Mouse (Mus musculus) heart, adult 2 months (tissue): ENCODE data around the gene Irf3. TPM values are rescaled to one million over a fixed set of nuclear protein-coding genes. Genes with fewer than 3 reads are reported as not detected.

ENCODE experiments used
- DNase-seq, 2 experiments: peaks; one replicate each; pipeline ENCODE4 v3.0.0; 2021
- H3K27ac ChIP-seq: fragments of 200-600 bp; 2 replicates; pipeline ENCODE4 v1.8.1; 2022
- H3K27me3 ChIP-seq: fragments of 200-500 bp; 2 replicates; pipeline ENCODE4 v1.6.1; 2012; ENCODE audit warnings: mild to moderate bottlenecking, low read length, inconsistent platforms, mixed read lengths; ENCODE audit not compliant: control insufficient read depth, insufficient read depth
- H3K36me3 ChIP-seq: fragments of 200-500 bp; 2 replicates; pipeline ENCODE4 v1.6.1; 2012; ENCODE audit warnings: low read length, inconsistent platforms; ENCODE audit not compliant: control insufficient read depth, insufficient read depth
- H3K4me1 ChIP-seq: fragments of 200-500 bp; 2 replicates; pipeline ENCODE4 v1.6.1; 2011; ENCODE audit warnings: low read length; ENCODE audit not compliant: control insufficient read depth, insufficient read depth
- H3K4me3 ChIP-seq: fragments of 200-600 bp; 2 replicates; pipeline ENCODE4 v1.8.1; 2022
- H3K79me2 ChIP-seq: fragments of 200-500 bp; replicated peaks from 2 replicates; pipeline ENCODE4 v1.6.1; 2012; ENCODE audit warnings: mild to moderate bottlenecking, inconsistent platforms, low read length, moderate library complexity, mixed read lengths; ENCODE audit not compliant: control insufficient read depth, insufficient read depth
- H3K9ac ChIP-seq: fragments of 200-500 bp; 2 replicates; pipeline ENCODE4 v1.6.1; 2012; ENCODE audit warnings: low read depth, mild to moderate bottlenecking, control low read depth, inconsistent platforms, low read length, mixed read lengths
- CTCF ChIP-seq: fragments of 200-600 bp; IDR thresholded peaks from 2 replicates; pipeline ENCODE4 v1.8.1; 2022; ENCODE audit warnings: antibody characterized with exemption, mild to moderate bottlenecking, moderate library complexity
- EP300 ChIP-seq: fragments of 200-500 bp; IDR thresholded peaks from 2 replicates; pipeline ENCODE4 v1.6.1; 2011; ENCODE audit warnings: low read depth, low read length, control low read depth; ENCODE audit not compliant: insufficient read depth
- POLR2A ChIP-seq: fragments of 200-500 bp; IDR thresholded peaks from 2 replicates; pipeline ENCODE4 v1.6.1; 2011; ENCODE audit warnings: mild to moderate bottlenecking, low read depth, low read length, control low read depth; ENCODE audit not compliant: insufficient read depth
- WGBS: fragments of 180-500 bp; shearing (Covaris S2); methylation state at CpG from one replicate; pipeline ENCODE4 v1.1.7; 2018; 5-methylcytosine and 5-hydroxymethylcytosine counted together
- intact Hi-C: fragments of 180-260 bp; cut with DNase I; formaldehyde crosslinking; loops from one replicate; pipeline ENCODE4 v1.15.1; 2025
- polyA plus RNA-seq: library from polyadenylated mRNA; depleted of rRNA; stranded (reverse); fragments of >200 nt; gene quantifications from 2 replicates; pipeline ENCODE4 v1.2.3, GENCODE M21; 2012
- total RNA-seq, 2 experiments: library from RNA; stranded (reverse); gene quantifications; 2 replicates each; pipeline ENCODE4 v1.2.3; 2021

Gene Irf3
- total and polyA plus RNA-seq, 3 experiments, result 24.4 to 55.6 (median 26.0) TPM

DNA sequence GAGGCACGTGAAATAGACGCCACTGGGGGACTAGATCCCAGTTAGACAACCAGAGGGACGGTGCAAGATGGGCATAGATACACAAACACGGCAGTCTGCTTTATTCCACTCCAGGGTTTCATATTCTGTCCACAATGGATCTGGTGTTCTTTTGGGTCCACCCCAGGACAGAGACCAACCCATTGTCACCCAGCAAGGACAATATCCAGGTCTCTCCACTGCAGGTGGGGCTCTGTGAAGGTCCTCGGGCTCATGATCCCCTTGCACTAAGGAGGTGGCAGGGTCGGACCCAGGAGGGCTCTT, 22.4 kb upstream of the Irf3 start:
- H3K27ac ChIP-seq, result no peak overlapping the region
- peaks cover 3% of the 10 kb centered on the region; the same call in 1 of the 2 replicates for H3K4me1 ChIP-seq
- WGBS, result 38% methylated on average over 6 of the region's 6 CpGs
- intact Hi-C loops, result no loop called here
- TF ChIP-seq CTCF (no peak), EP300 (no peak), POLR2A (no peak)
- no peak for DNase-seq
- H3K27me3 ChIP-seq, result no peaks in the 10 kb centered on the region
- no peaks in the 10 kb centered on the region for H3K79me2 ChIP-seq
- H3K9ac ChIP-seq, result no peak overlapping the region
- no peaks in the 10 kb centered on the region for H3K36me3 ChIP-seq
- H3K4me3 ChIP-seq, result no peak overlapping the region

- H3K9ac ChIP-seq, result no peak overlapping the region
- TF ChIP-seq POLR2A (no peak), CTCF (no peak), EP300 (no peak)
- no peak overlapping the region for H3K27ac ChIP-seq
- H3K27me3 ChIP-seq, result no peaks in the 10 kb centered on the region
- no peaks in the 10 kb centered on the region for H3K79me2 ChIP-seq
- 91% methylated on average over 3 of the region's 3 CpGs for WGBS
- DNase-seq, result no peak
- H3K4me3 ChIP-seq, result no peak overlapping the region
- intact Hi-C loops, result no loop called here
- peaks cover 3% of the 10 kb centered on the region for H3K4me1 ChIP-seq
- H3K36me3 ChIP-seq, result no peaks in the 10 kb centered on the region
Measured at GRCm38 (mm10) chr7:44978300-44978699, 19.1 kb upstream of the Irf3 start.

DNA sequence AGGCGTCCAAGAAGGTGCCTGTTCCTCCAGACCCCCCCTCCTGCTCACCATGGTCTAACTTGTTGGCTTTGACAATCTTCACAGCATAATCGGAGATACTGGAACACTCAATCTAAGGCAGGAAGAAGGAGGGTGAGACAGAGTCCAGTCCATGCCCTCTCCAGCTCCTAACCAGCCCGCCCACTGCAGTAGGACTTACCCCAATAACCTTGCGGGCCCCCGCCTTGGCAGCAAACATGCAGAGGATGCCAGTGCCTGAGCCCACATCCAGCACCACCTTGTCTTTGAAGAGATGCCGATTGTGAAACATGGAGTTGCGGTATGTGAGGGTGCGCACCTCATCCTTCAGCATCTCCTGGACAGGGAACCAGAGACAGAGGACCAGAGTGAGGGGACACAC, 15.9 kb upstream of the Irf3 start:
- no peak for TF ChIP-seq EP300
- no peak for TF ChIP-seq POLR2A
- TF ChIP-seq CTCF, result no peak
- Histone ChIP-seq H3K4me3 (no peak overlapping the region), H3K9ac (no peak overlapping the region), H3K27me3 (no peaks in the 10 kb centered on the region), H3K79me2 (peaks cover 3% of the 10 kb centered on the region), H3K27ac (no peak overlapping the region), H3K4me1 (peaks cover 2% of the 10 kb centered on the region), H3K36me3 (no peaks in the 10 kb centered on the region)
- intact Hi-C loops, result loop anchor here (5.0 kb wide), 2 partner anchors 156 to 221 kb away; partner anchors contain the start of genes Ccdc155, Flt3l and Gm45713
- DNase-seq, result no peak
- 91% methylated on average over 8 of the region's 8 CpGs for WGBS

GRCm38 (mm10) chr7:44983085-44983484, 14.4 kb upstream of the Irf3 start:
- no peaks in the 10 kb centered on the region for H3K36me3 ChIP-seq

DNA sequence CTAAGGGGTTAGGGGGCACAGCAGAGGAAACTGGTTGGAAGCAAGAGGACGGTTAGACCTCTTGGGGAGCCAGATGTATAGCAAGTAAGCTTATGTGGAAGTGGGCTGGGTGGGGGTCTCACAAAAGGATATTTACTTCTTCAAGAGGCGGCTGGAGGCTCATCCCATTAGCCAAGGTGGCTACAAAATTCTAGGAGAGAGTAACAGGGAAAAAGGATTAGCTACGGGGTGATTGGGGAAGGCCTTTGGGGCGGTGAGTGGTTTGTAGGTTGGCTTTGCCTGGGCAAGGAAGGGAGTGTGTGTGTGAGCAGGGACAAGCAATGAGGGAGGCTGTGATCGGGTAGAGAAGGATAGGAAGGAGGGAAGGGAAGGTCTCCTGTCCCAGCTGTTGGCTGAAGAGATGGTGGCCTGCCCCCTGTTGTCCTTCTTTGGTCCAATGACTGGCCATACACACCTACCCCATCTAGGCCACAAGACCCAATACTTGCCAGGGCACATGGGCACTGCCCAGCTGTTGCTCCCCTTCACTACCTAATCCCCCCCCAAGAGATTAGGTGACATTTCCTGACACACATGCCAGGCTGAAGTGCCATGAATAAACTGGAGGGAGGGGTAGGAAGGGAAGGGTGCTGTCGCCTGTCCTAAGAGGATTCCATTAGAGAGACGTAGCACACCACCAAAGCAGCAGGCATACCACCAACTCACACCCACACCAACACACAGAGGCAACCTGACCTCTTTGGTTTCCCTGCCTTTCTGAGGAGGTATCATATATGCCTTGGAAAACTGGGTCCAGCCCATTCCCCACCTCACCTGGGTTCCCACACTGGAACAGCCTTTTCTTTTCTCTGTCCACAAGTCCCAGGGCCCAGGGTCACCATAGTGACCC, 13.3 kb upstream of the Irf3 start:
- Histone ChIP-seq H3K4me1 (peaks cover 7% of the 10 kb centered on the region), H3K27me3 (no peaks in the 10 kb centered on the region), H3K4me3 (no peak overlapping the region), H3K9ac (no peak overlapping the region), H3K79me2 (peaks cover 3% of the 10 kb centered on the region), H3K36me3 (no peaks in the 10 kb centered on the region), H3K27ac (no peak overlapping the region)
- DNase-seq, result no peak
- intact Hi-C loops, result loop anchor here (1.0 to 5.0 kb wide), 4 partner anchors 35 to 218 kb away; partner anchors contain the start of genes Ccdc155, Flt3l and Gm45713
- TF ChIP-seq POLR2A, result no peak
- no peak for TF ChIP-seq CTCF
- TF ChIP-seq EP300, result no peak
- 60% methylated on average over 7 of the region's 7 CpGs for WGBS

More at GRCm38 (mm10) chr7:44983085-44983484, 14.4 kb upstream of the Irf3 start:
- intact Hi-C loops, result loop anchor here (1.0 to 5.0 kb wide), 3 partner anchors 85 to 219 kb away; partner anchors contain the start of genes Ccdc155, Flt3l and Gm45713
- Histone ChIP-seq H3K4me3 (no peak overlapping the region), H3K9ac (no peak overlapping the region), H3K79me2 (peaks cover 3% of the 10 kb centered on the region), H3K27ac (no peak overlapping the region), H3K27me3 (no peaks in the 10 kb centered on the region), H3K4me1 (peaks cover 6% of the 10 kb centered on the region)
- peak; percentile 89 for TF ChIP-seq EP300
- TF ChIP-seq CTCF, result peak; percentile 99
- TF ChIP-seq POLR2A, result no peak
- DNase-seq, result peak; percentile 84 to 90
- WGBS, result 23% methylated on average over 6 of the region's 6 CpGs

DNA sequence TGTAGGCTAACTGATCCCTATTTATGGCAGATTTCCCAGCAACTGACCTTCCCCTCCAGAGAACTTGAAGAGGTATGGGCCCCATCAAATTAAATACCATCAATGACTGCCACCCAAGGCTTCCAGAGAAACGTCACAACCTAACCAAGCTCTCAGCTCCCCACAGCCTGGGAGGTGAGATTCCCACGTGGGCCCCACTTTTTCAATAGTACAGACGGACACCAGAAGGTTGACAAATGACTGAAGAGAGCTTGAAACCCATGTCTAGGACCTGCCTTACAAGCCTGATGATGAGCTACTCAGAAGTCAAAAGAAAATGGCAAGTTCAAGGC, 12.6 kb upstream of the Irf3 start:
- H3K27me3 ChIP-seq, result no peaks in the 10 kb centered on the region
- no peaks in the 10 kb centered on the region for H3K36me3 ChIP-seq
- no peak overlapping the region for H3K27ac ChIP-seq
- 54% methylated on average over 3 of the region's 3 CpGs for WGBS
- peaks cover 3% of the 10 kb centered on the region for H3K79me2 ChIP-seq
- TF ChIP-seq EP300, result no peak
- TF ChIP-seq CTCF, result no peak
- no peak for TF ChIP-seq POLR2A
- intact Hi-C loops, result loop anchor here (2.0 to 5.0 kb wide), 4 partner anchors 34 to 218 kb away; partner anchors contain the start of genes Ccdc155, Flt3l, Gm45713 and Prr12
- DNase-seq, result no peak
- H3K4me1 ChIP-seq, result peaks cover 7% of the 10 kb centered on the region
- no peak overlapping the region for H3K4me3 ChIP-seq
- no peak overlapping the region for H3K9ac ChIP-seq
